Mouse (Mus musculus) midbrain, embryonic 15.5 days (tissue): ENCODE measurements at regions not wholly inside any gene's neighbourhood (a gene's known extent, or its start where the extent isn't known, plus 50 kb on each side); places are given as distances from the start of the nearest gene placed in this dataset.

ENCODE experiments used
- ATAC-seq: fragments of 200-750 bp; cut with Nextera tagmentation; replicated peaks from 2 replicates; pipeline ENCODE4 v1.8.0; 2017; ENCODE audit warnings: moderate TSS enrichment
- H3K27ac ChIP-seq: fragments of 300-500 bp; sonication (generic); 2 replicates; pipeline ENCODE4 v1.5.1; 2015; ENCODE audit warnings: mild to moderate bottlenecking, inconsistent platforms
- H3K27me3 ChIP-seq: fragments of 300-500 bp; sonication (generic); replicated peaks from 2 replicates; pipeline ENCODE4 v1.6.1; 2015; ENCODE audit warnings: inconsistent platforms
- H3K36me3 ChIP-seq: fragments of 300-500 bp; sonication (generic); replicated peaks from 2 replicates; pipeline ENCODE4 v1.6.1; 2015; ENCODE audit warnings: inconsistent platforms
- H3K4me1 ChIP-seq: fragments of 300-500 bp; sonication (generic); 2 replicates; pipeline ENCODE4 v1.6.1; 2015; ENCODE audit warnings: inconsistent platforms
- H3K4me2 ChIP-seq: fragments of 300-500 bp; sonication (generic); 2 replicates; pipeline ENCODE4 v1.6.1; 2015; ENCODE audit warnings: inconsistent platforms, mild to moderate bottlenecking, moderate library complexity
- H3K4me3 ChIP-seq: fragments of 300-500 bp; sonication (generic); 2 replicates; pipeline ENCODE4 v1.5.1; 2015; ENCODE audit warnings: mild to moderate bottlenecking, inconsistent platforms
- H3K9ac ChIP-seq: fragments of 300-500 bp; sonication (generic); 2 replicates; pipeline ENCODE4 v1.6.1; 2015; ENCODE audit warnings: mild to moderate bottlenecking, inconsistent platforms
- H3K9me3 ChIP-seq: fragments of 300-500 bp; sonication (generic); 2 replicates; pipeline ENCODE4 v1.6.1; 2016; ENCODE audit warnings: inconsistent platforms
- WGBS: fragments of 180-500 bp; shearing (Covaris S2); methylation state at CpG from one replicate; pipeline ENCODE4 v1.1.7; 2015; ENCODE audit warnings: mixed read lengths; 5-methylcytosine and 5-hydroxymethylcytosine counted together

GRCm38 (mm10) chrX:19235449-19235848 lies 245.7 kb downstream of the Tex13c3 start:
- Histone ChIP-seq H3K9ac (no peak overlapping the region), H3K36me3 (no peaks in the 10 kb centered on the region), H3K4me1 (no peaks in the 10 kb centered on the region), H3K4me3 (no peak overlapping the region), H3K27me3 (no peaks in the 10 kb centered on the region), H3K4me2 (no peak overlapping the region), H3K27ac (no peak overlapping the region), H3K9me3 (no peaks in the 10 kb centered on the region)
- ATAC-seq = no peak
- WGBS = 71% methylated on average over 3 of the region's 3 CpGs

- Histone ChIP-seq H3K9ac (no peak overlapping the region), H3K27me3 (no peaks in the 10 kb centered on the region), H3K4me3 (no peak overlapping the region), H3K4me1 (no peaks in the 10 kb centered on the region), H3K9me3 (no peaks in the 10 kb centered on the region), H3K36me3 (no peaks in the 10 kb centered on the region), H3K4me2 (no peak overlapping the region), H3K27ac (no peak overlapping the region)
- 76% methylated on average over 3 of the region's 3 CpGs for WGBS
- ATAC-seq = no peak
Measured at GRCm38 (mm10) chrX:19231823-19232222, 249.3 kb downstream of the Tex13c3 start.

- H3K9ac ChIP-seq = no peak overlapping the region
- ATAC-seq = no peak
- H3K4me1 ChIP-seq = no peaks in the 10 kb centered on the region
- H3K4me2 ChIP-seq = no peak overlapping the region
- H3K36me3 ChIP-seq = no peaks in the 10 kb centered on the region
- no peak overlapping the region for H3K27ac ChIP-seq
- H3K4me3 ChIP-seq = no peak overlapping the region
- no peaks in the 10 kb centered on the region for H3K27me3 ChIP-seq
- H3K9me3 ChIP-seq = no peaks in the 10 kb centered on the region
Measured at GRCm38 (mm10) chrX:19223336-19223735, 257.8 kb downstream of the Tex13c3 start.

- H3K9ac ChIP-seq = no peak overlapping the region
- no peaks in the 10 kb centered on the region for H3K4me1 ChIP-seq
- no peaks in the 10 kb centered on the region for H3K36me3 ChIP-seq
- 88% methylated on average over 1 of the region's 1 CpGs for WGBS
- no peak for ATAC-seq
- no peaks in the 10 kb centered on the region for H3K9me3 ChIP-seq
- H3K4me3 ChIP-seq = no peak overlapping the region
- no peaks in the 10 kb centered on the region for H3K27me3 ChIP-seq
- H3K27ac ChIP-seq = no peak overlapping the region
- H3K4me2 ChIP-seq = no peak overlapping the region
Measured at GRCm38 (mm10) chrX:19220785-19221496, 260.2 kb downstream of the Tex13c3 start.

GRCm38 (mm10) chrX:19219727-19220126 lies 261.4 kb downstream of the Tex13c3 start:
- WGBS = 85% methylated on average over 2 of the region's 2 CpGs
- no peak for ATAC-seq
- no peak overlapping the region for H3K9ac ChIP-seq
- no peaks in the 10 kb centered on the region for H3K36me3 ChIP-seq
- H3K27me3 ChIP-seq = no peaks in the 10 kb centered on the region
- no peaks in the 10 kb centered on the region for H3K4me1 ChIP-seq
- no peak overlapping the region for H3K27ac ChIP-seq
- no peak overlapping the region for H3K4me3 ChIP-seq
- no peak overlapping the region for H3K4me2 ChIP-seq
- no peaks in the 10 kb centered on the region for H3K9me3 ChIP-seq

- Histone ChIP-seq H3K4me3 (no peak overlapping the region), H3K9me3 (no peaks in the 10 kb centered on the region), H3K4me1 (no peaks in the 10 kb centered on the region), H3K9ac (no peak overlapping the region), H3K27me3 (no peaks in the 10 kb centered on the region), H3K27ac (no peak overlapping the region), H3K4me2 (no peak overlapping the region), H3K36me3 (no peaks in the 10 kb centered on the region)
- WGBS = 90% methylated on average over 2 of the region's 2 CpGs
- no peak for ATAC-seq
Measured at GRCm38 (mm10) chrX:19219301-19219700, 261.8 kb downstream of the Tex13c3 start.

GRCm38 (mm10) chrX:19206420-19206819 lies 274.7 kb downstream of the Tex13c3 start:
- WGBS = 67% methylated on average over 1 of the region's 1 CpGs
- no peaks in the 10 kb centered on the region for H3K27me3 ChIP-seq
- no peak for ATAC-seq

GRCm38 (mm10) chrX:19202542-19202941 lies 278.6 kb downstream of the Tex13c3 start:
- H3K4me2 ChIP-seq = no peak overlapping the region
- no peaks in the 10 kb centered on the region for H3K4me1 ChIP-seq
- H3K4me3 ChIP-seq = no peak overlapping the region
- no peak for ATAC-seq
- no peaks in the 10 kb centered on the region for H3K36me3 ChIP-seq
- no peaks in the 10 kb centered on the region for H3K9me3 ChIP-seq
- H3K27me3 ChIP-seq = no peaks in the 10 kb centered on the region
- no peak overlapping the region for H3K27ac ChIP-seq
- H3K9ac ChIP-seq = no peak overlapping the region
- 92% methylated on average over 1 of the region's 1 CpGs for WGBS

More at GRCm38 (mm10) chrX:19206420-19206819, 274.7 kb downstream of the Tex13c3 start:
- Histone ChIP-seq H3K4me1 (no peaks in the 10 kb centered on the region), H3K9ac (no peak overlapping the region), H3K4me2 (no peak overlapping the region), H3K9me3 (no peaks in the 10 kb centered on the region), H3K36me3 (no peaks in the 10 kb centered on the region), H3K27ac (no peak overlapping the region), H3K4me3 (no peak overlapping the region)

GRCm38 (mm10) chrX:19201383-19201782 lies 279.7 kb downstream of the Tex13c3 start:
- no peaks in the 10 kb centered on the region for H3K36me3 ChIP-seq
- no peaks in the 10 kb centered on the region for H3K4me1 ChIP-seq
- no peaks in the 10 kb centered on the region for H3K27me3 ChIP-seq
- no peak overlapping the region for H3K9ac ChIP-seq
- H3K4me2 ChIP-seq = no peak overlapping the region
- no peak overlapping the region for H3K4me3 ChIP-seq
- ATAC-seq = no peak
- no peak overlapping the region for H3K27ac ChIP-seq
- 84% methylated on average over 1 of the region's 1 CpGs for WGBS
- H3K9me3 ChIP-seq = no peaks in the 10 kb centered on the region

- no peak overlapping the region for H3K27ac ChIP-seq
- H3K36me3 ChIP-seq = no peaks in the 10 kb centered on the region
- no peak overlapping the region for H3K4me2 ChIP-seq
- H3K4me3 ChIP-seq = no peak overlapping the region
- no peak overlapping the region for H3K9ac ChIP-seq
- no peak for ATAC-seq
- no peaks in the 10 kb centered on the region for H3K27me3 ChIP-seq
- H3K4me1 ChIP-seq = no peaks in the 10 kb centered on the region
- WGBS = 94% methylated on average over 3 of the region's 3 CpGs
- H3K9me3 ChIP-seq = no peaks in the 10 kb centered on the region
Measured at GRCm38 (mm10) chrX:19199531-19199930, 281.6 kb downstream of the Tex13c3 start.

GRCm38 (mm10) chrX:19168983-19169382 lies 312.1 kb downstream of the Tex13c3 start:
- H3K9me3 ChIP-seq = no peaks in the 10 kb centered on the region
- H3K4me1 ChIP-seq = no peaks in the 10 kb centered on the region
- no peak overlapping the region for H3K27ac ChIP-seq
- H3K4me2 ChIP-seq = no peak overlapping the region
- ATAC-seq = no peak
- no peaks in the 10 kb centered on the region for H3K27me3 ChIP-seq
- no peaks in the 10 kb centered on the region for H3K36me3 ChIP-seq
- H3K9ac ChIP-seq = no peak overlapping the region
- 73% methylated on average over 2 of the region's 2 CpGs for WGBS
- H3K4me3 ChIP-seq = no peak overlapping the region

- H3K9ac ChIP-seq = no peak overlapping the region
- no peak for ATAC-seq
- no peaks in the 10 kb centered on the region for H3K27me3 ChIP-seq
- H3K4me2 ChIP-seq = no peak overlapping the region
- H3K27ac ChIP-seq = no peak overlapping the region
- H3K4me3 ChIP-seq = no peak overlapping the region
- WGBS = 77% methylated on average over 5 of the region's 5 CpGs
- no peaks in the 10 kb centered on the region for H3K9me3 ChIP-seq
- H3K4me1 ChIP-seq = no peaks in the 10 kb centered on the region
- H3K36me3 ChIP-seq = no peaks in the 10 kb centered on the region
Measured at GRCm38 (mm10) chrX:19168546-19168945, 312.6 kb downstream of the Tex13c3 start.

GRCm38 (mm10) chrX:19168111-19168510 lies 313.0 kb downstream of the Tex13c3 start:
- Histone ChIP-seq H3K4me2 (no peak overlapping the region), H3K4me3 (no peak overlapping the region), H3K36me3 (no peaks in the 10 kb centered on the region), H3K27me3 (no peaks in the 10 kb centered on the region), H3K27ac (no peak overlapping the region), H3K9ac (no peak overlapping the region), H3K9me3 (no peaks in the 10 kb centered on the region), H3K4me1 (no peaks in the 10 kb centered on the region)
- 82% methylated on average over 1 of the region's 1 CpGs for WGBS
- no peak for ATAC-seq
